Mouse (Mus musculus) CD4-positive, CD25-positive, alpha-beta regulatory T cell, adult 9 weeks (primary cell): ENCODE results near the gene Scp2. TPM values are rescaled to one million over a fixed set of nuclear protein-coding genes. Genes with fewer than 3 reads are reported as not detected.

ENCODE experiments used
- polyA plus RNA-seq: library from polyadenylated mRNA; unstranded; fragments of 100-300 nt; shearing (Covaris generic); gene quantifications from one replicate; pipeline ENCODE4 v1.2.1, GENCODE M21; 2017

The Scp2 gene
- polyA plus RNA-seq: 356 TPM

GRCm38 (mm10) chr4:108144880-108145279, at the start of gene Scp2:
TSS of gene Scp2 (minus strand) at chr4:108144998.

GRCm38 (mm10) chr4:108165152-108165895, 20.5 kb upstream of the Scp2 start, which contains the start of gene Echdc2:
TSS of gene Echdc2 (plus strand) at chr4:108165437.

GRCm38 (mm10) chr4:108096345-108096744, 48.5 kb downstream of the Scp2 start, which contains the start of gene Podn:
TSS of gene Podn (minus strand) at chr4:108096445.

Other genes starting within 250 kb of the Scp2 start
- gene Cpt2, start 221.4 kb downstream of the Scp2 start, polyA plus RNA-seq: 25.1 TPM
- gene Slc1a7, start 176.7 kb downstream of the Scp2 start, polyA plus RNA-seq: not detected
- gene Podn, start 48.6 kb downstream of the Scp2 start, polyA plus RNA-seq: not detected
- gene Echdc2, start 20.4 kb upstream of the Scp2 start, polyA plus RNA-seq: 1.8 TPM
- not detected for gene Zyg11a, start 73.0 kb upstream of the Scp2 start, polyA plus RNA-seq
- 16.9 TPM for gene Zyg11b, start 156.1 kb upstream of the Scp2 start, polyA plus RNA-seq
- gene Coa7, start 183.1 kb upstream of the Scp2 start, polyA plus RNA-seq: 27.3 TPM
- not detected for gene Shisal2a, start 238.4 kb upstream of the Scp2 start, polyA plus RNA-seq